Mouse (Mus musculus): Measurements from ENCODE around the gene Ddost. TPM values are rescaled to one million over a fixed set of nuclear protein-coding genes. Genes with fewer than 3 reads are reported as not detected.
A peak's percentile ranks its signal among the peaks of the same experiment; 100 is the strongest.

Ddost gene
- polyA plus RNA-seq, 1 experiment from 2014 or later = 111 TPM

DNA sequence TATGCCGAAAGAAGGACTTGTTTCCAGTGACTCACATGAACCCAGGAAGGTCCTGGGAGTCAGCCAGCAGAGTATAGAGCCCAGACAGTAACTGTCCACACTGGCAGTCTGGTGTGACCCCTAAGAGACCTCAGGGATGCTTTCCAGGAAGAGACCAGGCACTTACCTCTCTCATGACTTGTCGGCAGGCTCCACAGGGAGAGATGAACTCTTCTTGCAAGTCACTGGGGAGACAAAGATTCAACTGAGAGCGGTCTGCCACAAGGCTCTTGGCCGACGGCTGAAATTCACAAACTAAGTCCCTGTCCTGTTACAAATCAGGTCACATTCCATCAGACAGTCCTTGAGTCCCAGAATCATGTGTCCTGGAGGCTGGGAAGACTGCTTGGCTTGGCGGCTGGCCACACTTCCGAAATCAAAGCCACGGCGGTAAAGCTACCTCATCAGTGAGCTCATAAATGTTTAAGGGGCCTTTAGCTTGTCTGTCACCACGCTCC lies 38.9 kb downstream of the Ddost start:
- H3K4me2 ChIP-seq (ENCODE audit: low read depth, low read length) = no peak overlapping the region
- DNase-seq (no peak), ATAC-seq (peak; percentile 40)
- TF ChIP-seq CTCF (IDR thresholded peaks at IDR 0.05; ENCODE audit: low read depth) (no peak), EP300 (IDR thresholded peaks at IDR 0.05; ENCODE audit: low read depth) (no peak)
- H3K27me3 ChIP-seq (ENCODE audit: insufficient read depth, low read length) = no peaks in the 10 kb centered on the region
- 66% methylated on average over 10 of the region's 10 CpGs for WGBS (ENCODE audit: insufficient replicate concordance)
- peaks cover 4% of the 10 kb centered on the region; the same call in 1 of the 2 replicates for H3K4me1 ChIP-seq (ENCODE audit: insufficient read depth)
- no peak overlapping the region for H3K4me3 ChIP-seq (ENCODE audit: low read depth, low read length)
- H3K9ac ChIP-seq (replicated peaks) = peak overlapping the region; percentile 27; the same call in 1 of the 2 replicates
- H3K36me3 ChIP-seq (replicated peaks; ENCODE audit: insufficient read depth, low read length) = peaks cover 3% of the 10 kb centered on the region; the same call in 1 of the 2 replicates
- no peaks in the 10 kb centered on the region for H3K9me3 ChIP-seq (ENCODE audit: low read length)
- H3K27ac ChIP-seq (ENCODE audit: low read depth) = peak overlapping the region; percentile 87

- ATAC-seq (no peak), DNase-seq (no peak)
- H3K27ac ChIP-seq (ENCODE audit: low read depth) = no peak overlapping the region
- 67% methylated on average over 9 of the region's 9 CpGs for WGBS (ENCODE audit: insufficient replicate concordance)
- H3K9me3 ChIP-seq (ENCODE audit: low read length) = no peaks in the 10 kb centered on the region
- TF ChIP-seq EP300 (IDR thresholded peaks at IDR 0.05; ENCODE audit: low read depth) (no peak), CTCF (IDR thresholded peaks at IDR 0.05; ENCODE audit: low read depth) (no peak)
- H3K4me2 ChIP-seq (ENCODE audit: low read depth, low read length) = no peak overlapping the region
- no peaks in the 10 kb centered on the region for H3K27me3 ChIP-seq (ENCODE audit: insufficient read depth, low read length)
- no peak overlapping the region for H3K4me3 ChIP-seq (ENCODE audit: low read depth, low read length)
- peaks cover 3% of the 10 kb centered on the region; the same call in 1 of the 2 replicates for H3K36me3 ChIP-seq (replicated peaks; ENCODE audit: insufficient read depth, low read length)
- H3K9ac ChIP-seq (replicated peaks) = no peak overlapping the region
- H3K4me1 ChIP-seq (ENCODE audit: insufficient read depth) = peaks cover 4% of the 10 kb centered on the region; the same call in 1 of the 2 replicates
Measured at GRCm38 (mm10) chr4:138344891-138345545, 40.5 kb downstream of the Ddost start.

DNA sequence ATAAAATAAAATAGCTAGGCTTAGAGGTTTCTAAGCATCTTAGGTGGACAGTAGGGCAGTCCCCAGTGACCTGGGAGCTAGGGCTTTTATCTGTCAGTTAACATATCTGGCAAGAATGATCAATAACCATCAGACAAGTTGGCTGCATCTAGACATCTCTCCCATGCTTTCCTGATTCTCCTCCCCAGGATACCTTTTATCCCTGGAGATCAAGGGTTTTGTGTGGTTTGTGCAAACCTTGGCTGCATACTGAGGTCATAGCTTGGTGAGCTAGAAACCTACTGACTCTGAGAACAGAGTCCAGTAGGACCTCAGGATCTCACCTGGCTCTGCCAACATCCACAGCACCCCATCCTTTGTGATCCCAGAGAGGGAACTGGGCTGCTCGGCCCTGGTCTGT lies 42.8 kb downstream of the Ddost start:
- no peak overlapping the region for H3K9ac ChIP-seq (replicated peaks)
- H3K27me3 ChIP-seq (ENCODE audit: insufficient read depth, low read length) = no peaks in the 10 kb centered on the region
- H3K4me3 ChIP-seq (ENCODE audit: low read depth, low read length) = no peak overlapping the region
- DNase-seq = no peak
- TF ChIP-seq CTCF (IDR thresholded peaks at IDR 0.05; ENCODE audit: low read depth) = no peak
- TF ChIP-seq EP300 (IDR thresholded peaks at IDR 0.05; ENCODE audit: low read depth) = no peak
- H3K4me1 ChIP-seq (ENCODE audit: insufficient read depth) = peaks cover 4% of the 10 kb centered on the region; the same call in 1 of the 2 replicates
- no peak overlapping the region for H3K4me2 ChIP-seq (ENCODE audit: low read depth, low read length)
- no peak for ATAC-seq
- H3K9me3 ChIP-seq (ENCODE audit: low read length) = no peaks in the 10 kb centered on the region
- WGBS (ENCODE audit: insufficient replicate concordance) = 85% methylated on average over 1 of the region's 1 CpGs
- H3K27ac ChIP-seq (ENCODE audit: low read depth) = no peak overlapping the region
- peaks cover 3% of the 10 kb centered on the region; the same call in 1 of the 2 replicates for H3K36me3 ChIP-seq (replicated peaks; ENCODE audit: insufficient read depth, low read length)

DNA sequence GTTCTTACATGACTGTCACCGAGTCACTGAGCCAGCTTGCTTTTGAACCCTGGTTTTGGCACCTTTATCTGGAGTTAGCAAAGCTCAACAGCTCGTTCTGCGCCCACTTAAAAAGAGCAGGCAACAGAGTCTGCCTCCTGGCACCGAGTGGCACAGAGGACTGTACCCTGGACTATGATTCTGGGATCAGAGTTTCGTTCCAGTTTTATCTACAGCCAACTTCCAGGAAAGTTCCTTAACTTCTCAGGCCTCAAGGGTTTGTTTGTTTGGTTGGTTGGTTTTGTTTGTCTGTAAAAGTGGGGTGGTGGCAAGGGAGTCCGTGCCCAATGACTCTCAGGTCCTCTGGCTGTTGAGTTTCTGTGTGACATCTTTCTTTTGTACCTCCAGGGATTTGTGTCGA lies 44.2 kb downstream of the Ddost start:
- Histone ChIP-seq H3K4me2 (ENCODE audit: low read depth, low read length) (no peak overlapping the region), H3K4me3 (ENCODE audit: low read depth, low read length) (no peak overlapping the region), H3K36me3 (replicated peaks; ENCODE audit: insufficient read depth, low read length) (peaks cover 3% of the 10 kb centered on the region; the same call in 1 of the 2 replicates), H3K27ac (ENCODE audit: low read depth) (no peak overlapping the region), H3K9ac (replicated peaks) (no peak overlapping the region), H3K4me1 (ENCODE audit: insufficient read depth) (no peaks in the 10 kb centered on the region), H3K27me3 (ENCODE audit: insufficient read depth, low read length) (no peaks in the 10 kb centered on the region), H3K9me3 (ENCODE audit: low read length) (no peaks in the 10 kb centered on the region)
- WGBS (ENCODE audit: insufficient replicate concordance) = 68% methylated on average over 7 of the region's 7 CpGs
- no peak for TF ChIP-seq CTCF (IDR thresholded peaks at IDR 0.05; ENCODE audit: low read depth)
- no peak for TF ChIP-seq EP300 (IDR thresholded peaks at IDR 0.05; ENCODE audit: low read depth)
- no peak for DNase-seq
- no peak for ATAC-seq

DNA sequence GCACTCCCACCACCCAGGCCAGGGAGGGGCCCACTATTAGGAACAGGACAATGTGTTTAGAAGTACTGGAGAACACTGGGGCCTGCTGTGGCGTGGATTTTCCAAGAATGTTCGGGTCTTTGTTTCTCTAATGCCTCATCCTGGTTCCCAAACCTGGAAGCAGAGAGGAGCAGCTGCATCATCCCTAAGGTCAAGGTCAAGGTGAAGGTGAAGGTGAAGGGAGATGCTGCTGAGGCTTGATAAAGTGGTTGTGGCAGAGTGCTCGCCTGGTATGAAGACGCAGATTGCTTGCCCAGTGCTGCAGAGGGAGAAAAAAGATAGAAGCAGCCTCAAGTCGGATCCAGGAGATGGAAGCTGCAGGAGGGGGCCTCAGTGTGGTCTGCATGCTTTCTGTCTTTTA lies 47.3 kb downstream of the Ddost start:
- 83% methylated on average over 5 of the region's 5 CpGs for WGBS (ENCODE audit: insufficient replicate concordance)
- H3K4me3 ChIP-seq (ENCODE audit: low read depth, low read length) = no peak overlapping the region
- H3K9me3 ChIP-seq (ENCODE audit: low read length) = no peaks in the 10 kb centered on the region
- ATAC-seq (no peak), DNase-seq (no peak)
- TF ChIP-seq CTCF (IDR thresholded peaks at IDR 0.05; ENCODE audit: low read depth) = no peak
- no peak for TF ChIP-seq EP300 (IDR thresholded peaks at IDR 0.05; ENCODE audit: low read depth)
- no peak overlapping the region for H3K27ac ChIP-seq (ENCODE audit: low read depth)
- no peak overlapping the region for H3K4me2 ChIP-seq (ENCODE audit: low read depth, low read length)
- no peaks in the 10 kb centered on the region for H3K27me3 ChIP-seq (ENCODE audit: insufficient read depth, low read length)
- no peaks in the 10 kb centered on the region for H3K4me1 ChIP-seq (ENCODE audit: insufficient read depth)
- H3K36me3 ChIP-seq (replicated peaks; ENCODE audit: insufficient read depth, low read length) = peaks cover 2% of the 10 kb centered on the region; the same call in 1 of the 2 replicates
- no peak overlapping the region for H3K9ac ChIP-seq (replicated peaks)

- no peak for ATAC-seq
- DNase-seq = no peak
- Histone ChIP-seq H3K4me2 (ENCODE audit: low read depth, low read length) (no peak overlapping the region), H3K4me1 (ENCODE audit: insufficient read depth) (no peaks in the 10 kb centered on the region), H3K27me3 (ENCODE audit: insufficient read depth, low read length) (no peaks in the 10 kb centered on the region), H3K36me3 (replicated peaks; ENCODE audit: insufficient read depth, low read length) (no peaks in the 10 kb centered on the region), H3K9me3 (ENCODE audit: low read length) (no peaks in the 10 kb centered on the region), H3K9ac (replicated peaks) (no peak overlapping the region), H3K4me3 (ENCODE audit: low read depth, low read length) (no peak overlapping the region), H3K27ac (ENCODE audit: low read depth) (no peak overlapping the region)
- TF ChIP-seq EP300 (IDR thresholded peaks at IDR 0.05; ENCODE audit: low read depth) (no peak), CTCF (IDR thresholded peaks at IDR 0.05; ENCODE audit: low read depth) (no peak)
- WGBS (ENCODE audit: insufficient replicate concordance) = 81% methylated on average over 6 of the region's 6 CpGs
Measured at GRCm38 (mm10) chr4:138352692-138353091, 48.2 kb downstream of the Ddost start.

Measured in liver, postnatal 0 days (tissue).